Mouse (Mus musculus): Measurements from ENCODE around the gene Omg.

GRCm38 (mm10) chr11:79511970-79512369 lies 8.1 kb upstream of the Omg start:
- TF ChIP-seq CTCF (IDR thresholded peaks at IDR 0.05; ENCODE audit: extremely low read depth, insufficient read depth, low read length) (no peak), POLR2A (IDR thresholded peaks at IDR 0.05; ENCODE audit: extremely low read depth, insufficient read depth, low read length) (no peak)

Measured in cortical plate, adult 2 months (tissue).